Mouse (Mus musculus) lung, postnatal 4 days (tissue): ENCODE data around the gene Gm28038.
A peak's percentile ranks its signal among the peaks of the same experiment; 100 is the strongest.

Experiments
- DNase-seq, 2 experiments: peaks; one replicate each; pipeline ENCODE4 v3.0.0; 2021

Gene Gm28038

GRCm38 (mm10) chr2:30280743-30281142, at the start of gene Gm28038:
Gene Gm28038 (plus strand): TSS chr2:30281043.
- no peak for DNase-seq

- DNase-seq = no peak
Observed at GRCm38 (mm10) chr2:30235593-30235992, 45.2 kb upstream of the Gm28038 start.

GRCm38 (mm10) chr2:30236426-30237198, 44.2 kb upstream of the Gm28038 start:
- DNase-seq = no peak

GRCm38 (mm10) chr2:30237199-30237880, 43.5 kb upstream of the Gm28038 start, which contains the start of gene Lrrc8a:
Gene Lrrc8a (plus strand): TSS chr2:30237715.
- peak; percentile 100 for DNase-seq

- peak; percentile 81 to 89 for DNase-seq
Observed at GRCm38 (mm10) chr2:30237881-30238280, 43.0 kb upstream of the Gm28038 start.

GRCm38 (mm10) chr2:30238906-30239465, 41.9 kb upstream of the Gm28038 start:
- no peak for DNase-seq

- peak; percentile 72 to 84 for DNase-seq
Observed at GRCm38 (mm10) chr2:30239777-30240176, 41.1 kb upstream of the Gm28038 start.

- DNase-seq = no peak
Observed at GRCm38 (mm10) chr2:30240267-30240666, 40.6 kb upstream of the Gm28038 start, which contains the start of gene Gm28035. Gene Gm28035 (plus strand): TSS chr2:30240567.

- DNase-seq = peak; percentile 74 to 86
Observed at GRCm38 (mm10) chr2:30242509-30242908, 38.3 kb upstream of the Gm28038 start.

- DNase-seq = no peak
Observed at GRCm38 (mm10) chr2:30243391-30243790, 37.5 kb upstream of the Gm28038 start.

GRCm38 (mm10) chr2:30244595-30245178, 36.2 kb upstream of the Gm28038 start:
- no peak for DNase-seq

GRCm38 (mm10) chr2:30247036-30247435, 33.8 kb upstream of the Gm28038 start:
- no peak for DNase-seq

GRCm38 (mm10) chr2:30247681-30248080, 33.2 kb upstream of the Gm28038 start:
- no peak for DNase-seq

GRCm38 (mm10) chr2:30249182-30249581, 31.7 kb upstream of the Gm28038 start:
- DNase-seq = no peak

GRCm38 (mm10) chr2:30250166-30251128, 30.4 kb upstream of the Gm28038 start:
- DNase-seq = no peak

GRCm38 (mm10) chr2:30251417-30252104, 29.3 kb upstream of the Gm28038 start:
- peak; percentile 65 to 70 for DNase-seq

- DNase-seq = peak in 1 of 2 experiments; percentile 22
Observed at GRCm38 (mm10) chr2:30252521-30252920, 28.3 kb upstream of the Gm28038 start.

- DNase-seq = peak in 1 of 2 experiments; percentile 16
Observed at GRCm38 (mm10) chr2:30253809-30254208, 27.0 kb upstream of the Gm28038 start.

GRCm38 (mm10) chr2:30255631-30256395, 25.0 kb upstream of the Gm28038 start:
- DNase-seq = peak in 1 of 2 experiments; percentile 18

- peak in 1 of 2 experiments; percentile 21 for DNase-seq
Observed at GRCm38 (mm10) chr2:30256616-30257350, 24.1 kb upstream of the Gm28038 start.
